Mouse (Mus musculus): ENCODE data around the gene Fam205a2. TPM values are rescaled to one million over a fixed set of nuclear protein-coding genes. Genes with fewer than 3 reads are reported as not detected.
"Not testable (repeated sequence)": the region's sequence is repeated elsewhere in the genome, so short reads cannot be mapped to it uniquely, and the experiment has no call there.

The Fam205a2 gene
- polyA plus RNA-seq (2014; fragmentation: Nextera tagmentation; extraction: Ambion mirVana) = 0.16 TPM in 1 of 2 replicates, not detected in the other

- H3K9ac ChIP-seq (ENCODE audit: low read length); H3K27me3 ChIP-seq (ENCODE audit: control insufficient read depth, insufficient read depth, low read length); ATAC-seq (ENCODE audit: insufficient read depth, low FRiP score, low TSS enrichment); H3K9me3 ChIP-seq (ENCODE audit: control insufficient read depth, low read length); H3K4me2 ChIP-seq (ENCODE audit: low read depth); H3K27ac ChIP-seq (ENCODE audit: low read depth, low read length); H3K4me3 ChIP-seq (ENCODE audit: low read depth, low read length); H3K4me1 ChIP-seq (ENCODE audit: control insufficient read depth, insufficient read depth, low read length); DNase-seq (ENCODE audit: low spot score); H3K36me3 ChIP-seq (ENCODE audit: control insufficient read depth, insufficient read depth, low read length): not testable (repeated sequence)
- no CpG with 5 or more reads among the region's 1 CpGs for WGBS
Observed at GRCm38 (mm10) chr4:42528075-42528474, at the start of gene Fam205a2. Gene Fam205a2 (minus strand): TSS chr4:42528175.

Other genes with a start within 250 kb of the Fam205a2 start
- gene Gm21953, start 233.9 kb downstream of the Fam205a2 start, polyA plus RNA-seq (2014; fragmentation: Nextera tagmentation; extraction: Ambion mirVana) = not detected in 2 replicates
- gene Fam205a3, start 209.8 kb downstream of the Fam205a2 start, polyA plus RNA-seq (2014; fragmentation: Nextera tagmentation; extraction: Ambion mirVana) = 0.16 TPM in 1 of 2 replicates, not detected in the other
- not detected in 2 replicates for gene Gm21586, start 88.8 kb downstream of the Fam205a2 start, polyA plus RNA-seq (2014; fragmentation: Nextera tagmentation; extraction: Ambion mirVana)
- 0.13 TPM in 1 of 2 replicates, not detected in the other for gene Gm2163, start 61.4 kb downstream of the Fam205a2 start, polyA plus RNA-seq (2014; fragmentation: Nextera tagmentation; extraction: Ambion mirVana)
- gene Gm10591, start 84.0 kb upstream of the Fam205a2 start, polyA plus RNA-seq (2014; fragmentation: Nextera tagmentation; extraction: Ambion mirVana) = not detected in 2 replicates
- not detected in 2 replicates for gene Gm2564, start 101.5 kb upstream of the Fam205a2 start, polyA plus RNA-seq (2014; fragmentation: Nextera tagmentation; extraction: Ambion mirVana)
- not detected in 2 replicates for gene Ccl27b, start 127.1 kb upstream of the Fam205a2 start, polyA plus RNA-seq (2014; fragmentation: Nextera tagmentation; extraction: Ambion mirVana)
- not detected in 2 replicates for gene Il11ra2, start 133.7 kb upstream of the Fam205a2 start, polyA plus RNA-seq (2014; fragmentation: Nextera tagmentation; extraction: Ambion mirVana)
- gene 4930578G10Rik, start 207.4 kb upstream of the Fam205a2 start, polyA plus RNA-seq (2014; fragmentation: Nextera tagmentation; extraction: Ambion mirVana) = 1.2 TPM in 1 of 2 replicates, not detected in the other
- gene Ccl19, start 228.4 kb upstream of the Fam205a2 start, polyA plus RNA-seq (2014; fragmentation: Nextera tagmentation; extraction: Ambion mirVana) = not detected in 2 replicates
- 0.97 and 1.0 TPM in 2 replicates for gene Ccl21a, start 245.8 kb upstream of the Fam205a2 start, polyA plus RNA-seq (2014; fragmentation: Nextera tagmentation; extraction: Ambion mirVana)